Mouse (Mus musculus) megakaryocyte-erythroid progenitor cell, adult 5-6 weeks (primary cell): ENCODE measurements around the gene Ugt2b35. TPM values are rescaled to one million over a fixed set of nuclear protein-coding genes. Genes with fewer than 3 reads are reported as not detected.
"Not testable (repeated sequence)": the region's sequence is repeated elsewhere in the genome, so short reads cannot be mapped to it uniquely, and the experiment has no call there.

Experiments
- ATAC-seq: replicated peaks from 2 replicates; pipeline ENCODE4 v1.8.0; 2016; ENCODE audit warnings: mild to moderate bottlenecking, inconsistent platforms; ENCODE audit not compliant: severe bottlenecking, poor library complexity, low FRiP score, low TSS enrichment
- total RNA-seq, 2 experiments: library from RNA; stranded (forward) in 1 of 2; stranded (reverse) in 1 of 2; fragments of 200-1000, 215-1000 nt in 1 of 2; fragments of >200 nt in 1 of 2; fragmentation: Nextera tagmentation in 1 of 2; gene quantifications; 2 replicates each; pipeline ENCODE4 v1.2.3; 2014 to 2017

Gene Ugt2b35
- total RNA-seq (2014; fragmentation: Nextera tagmentation), result not detected in 2 replicates
- not detected in 2 replicates for total RNA-seq (2017)

DNA sequence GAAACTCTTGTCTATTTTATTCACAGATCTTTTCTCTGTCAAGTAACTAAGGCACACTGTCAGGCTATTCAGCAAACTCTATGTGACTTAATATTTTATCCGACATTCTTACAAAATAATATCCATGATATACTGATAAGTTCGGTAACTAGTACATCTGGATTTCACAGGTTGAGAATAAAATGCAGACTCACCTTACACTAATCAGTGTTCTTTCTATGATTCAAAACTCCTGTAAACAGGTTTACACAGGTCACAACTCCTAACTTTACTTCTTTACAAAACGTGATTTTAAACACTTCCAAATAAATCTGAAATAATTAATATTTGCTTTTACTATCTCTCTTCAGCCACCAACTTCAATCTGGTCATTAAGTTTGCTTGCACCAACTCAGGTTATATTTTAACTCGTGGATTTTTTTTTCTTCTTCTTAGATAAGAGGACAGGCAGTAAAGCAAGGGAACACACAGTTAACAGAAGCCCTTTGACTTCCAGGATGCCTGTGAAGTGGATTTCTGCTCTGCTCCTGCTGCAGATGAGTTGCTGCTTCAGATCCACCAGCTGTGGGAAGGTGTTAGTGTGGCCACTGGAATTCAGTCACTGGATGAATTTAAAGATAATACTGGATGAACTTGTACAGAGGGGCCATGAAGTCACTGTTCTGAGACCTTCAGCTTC lies at the start of gene Ugt2b35:
Gene Ugt2b35 (plus strand): TSS at position 466 of the 679 bp plus-strand sequence.
- ATAC-seq, result no peak

DNA sequence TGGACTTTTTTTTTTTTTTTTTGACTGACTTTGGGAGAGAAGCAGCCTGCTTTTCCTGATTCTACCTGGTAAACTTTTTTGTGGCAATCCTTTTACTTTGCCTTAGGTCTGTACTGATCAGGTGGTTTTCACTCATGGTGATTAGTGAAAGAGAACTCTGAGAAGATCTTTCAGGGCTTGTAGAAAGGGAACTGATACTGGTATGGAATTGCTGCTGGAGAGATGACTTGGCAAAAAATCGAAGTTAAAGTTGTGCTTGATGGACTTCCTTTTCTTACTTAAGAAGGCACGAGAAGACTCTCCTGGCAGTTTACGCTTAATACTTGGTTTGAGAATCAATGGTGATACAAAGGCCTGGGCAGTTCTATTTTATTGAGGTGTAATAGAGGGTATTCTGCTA lies 40.2 kb upstream of the Ugt2b35 start:
- ATAC-seq, result no peak

DNA sequence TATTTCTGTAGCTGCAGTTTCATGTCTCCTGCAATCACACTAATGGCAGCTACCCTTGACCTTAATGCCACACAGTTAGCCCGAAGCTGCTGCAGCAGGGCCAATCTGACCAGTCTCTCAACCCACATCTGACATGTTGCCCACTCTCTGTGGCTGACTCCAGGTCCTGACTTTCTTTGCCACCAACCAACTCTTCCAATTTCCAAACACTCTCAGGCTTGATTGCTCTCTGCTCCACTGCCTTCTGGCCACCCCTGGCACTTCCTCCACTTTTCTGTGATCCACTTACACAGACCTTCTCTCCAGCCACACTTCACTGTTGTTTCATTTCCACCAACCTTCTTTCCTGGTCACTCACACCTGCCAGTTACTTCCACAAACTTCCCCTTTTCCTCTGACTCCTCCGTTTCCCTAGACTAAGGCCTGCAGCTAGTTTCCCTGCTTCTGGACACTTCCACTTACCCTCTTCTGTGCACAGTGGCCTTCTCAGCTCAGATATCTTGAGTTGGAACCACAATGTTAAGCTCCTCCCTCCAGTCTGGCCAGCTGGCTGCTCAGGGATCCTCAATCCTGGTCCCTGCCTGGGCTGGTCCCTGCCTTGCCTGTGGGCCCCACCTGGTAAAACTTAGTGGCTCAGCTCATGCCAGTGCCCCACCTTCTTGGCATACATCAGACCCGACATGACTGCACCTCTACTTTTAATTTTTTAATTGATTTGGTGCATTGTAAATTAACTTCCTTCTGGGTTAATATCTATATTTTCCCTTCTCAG lies 38.9 kb upstream of the Ugt2b35 start:
- no peak for ATAC-seq

GRCm38 (mm10) chr5:86962849-86963248 lies 37.8 kb upstream of the Ugt2b35 start:
- not testable (repeated sequence) for ATAC-seq

DNA sequence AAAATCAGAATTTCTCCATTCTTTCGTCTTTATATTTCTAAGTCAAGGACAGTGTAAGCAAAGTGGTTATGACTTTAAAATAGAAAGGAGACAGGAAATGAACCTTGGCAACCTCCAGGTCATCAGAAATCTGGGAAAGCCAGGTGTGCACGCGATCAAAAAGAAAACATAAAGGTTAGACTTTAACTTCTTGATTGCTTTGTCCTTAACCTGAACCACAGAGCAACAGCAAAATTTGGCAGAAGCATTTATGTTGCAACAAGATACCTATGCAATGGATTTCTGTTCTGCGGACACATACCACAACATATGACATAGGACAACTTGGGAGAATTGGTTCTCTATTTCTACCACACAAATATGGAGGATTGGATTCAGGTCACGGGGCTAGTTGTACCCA lies 33.4 kb upstream of the Ugt2b35 start:
- ATAC-seq, result not testable (repeated sequence)

DNA sequence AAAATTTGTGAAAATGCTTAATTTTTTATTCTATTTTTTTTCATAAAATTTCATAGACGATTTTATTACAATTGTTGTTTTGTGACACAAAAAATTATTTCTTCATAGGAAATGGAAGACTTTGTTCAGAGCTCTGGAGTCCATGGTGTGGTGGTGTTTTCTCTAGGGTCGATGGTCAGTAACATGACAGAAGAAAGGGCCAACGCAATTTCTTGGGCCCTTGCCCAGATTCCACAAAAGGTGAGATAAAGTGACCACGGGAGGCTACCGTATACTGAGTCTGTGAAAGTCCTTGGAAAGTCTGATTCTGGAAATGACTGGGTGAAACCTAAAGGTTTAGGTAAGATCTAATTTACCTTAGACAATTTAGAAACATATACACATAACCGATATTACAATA lies 4.1 kb downstream of the Ugt2b35 start:
- no peak for ATAC-seq

DNA sequence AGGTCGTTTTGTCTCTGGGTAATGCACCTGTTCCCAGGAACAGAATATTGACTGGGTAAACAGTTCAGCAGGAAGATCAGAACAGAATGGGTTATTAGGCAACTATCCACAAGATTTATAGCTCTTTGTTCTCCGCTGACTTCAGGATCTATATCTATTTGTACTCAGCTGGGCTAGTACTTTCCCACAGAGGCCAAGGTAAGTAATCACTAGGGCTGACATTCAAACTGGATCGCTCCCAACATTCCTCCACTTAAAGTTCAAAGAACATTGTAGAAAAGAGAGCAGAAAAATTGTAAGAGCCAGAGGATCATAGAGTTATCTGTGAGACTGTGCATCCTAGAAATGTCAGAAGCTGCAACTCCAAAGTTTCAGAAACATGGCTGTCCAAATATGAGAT lies 14.8 kb downstream of the Ugt2b35 start:
- ATAC-seq, result no peak

DNA sequence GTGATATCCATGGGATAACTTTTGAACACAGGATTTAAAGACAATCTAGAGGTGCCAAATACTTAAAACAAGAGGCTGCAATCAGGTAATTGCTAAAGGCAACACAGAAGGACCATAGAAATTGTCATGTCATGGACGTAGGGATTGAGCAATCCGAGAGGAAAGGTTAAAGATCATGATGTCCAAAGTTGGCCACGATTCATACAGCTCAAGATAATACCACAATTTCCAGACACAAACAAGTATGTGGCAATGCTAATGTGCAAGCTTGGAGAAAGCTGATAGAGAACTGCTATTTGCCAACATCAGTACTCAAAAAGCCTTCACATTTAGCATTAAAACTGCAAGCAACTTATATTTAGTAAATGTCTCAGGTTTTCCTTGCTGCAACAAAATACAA lies 26.7 kb downstream of the Ugt2b35 start:
- no peak for ATAC-seq

DNA sequence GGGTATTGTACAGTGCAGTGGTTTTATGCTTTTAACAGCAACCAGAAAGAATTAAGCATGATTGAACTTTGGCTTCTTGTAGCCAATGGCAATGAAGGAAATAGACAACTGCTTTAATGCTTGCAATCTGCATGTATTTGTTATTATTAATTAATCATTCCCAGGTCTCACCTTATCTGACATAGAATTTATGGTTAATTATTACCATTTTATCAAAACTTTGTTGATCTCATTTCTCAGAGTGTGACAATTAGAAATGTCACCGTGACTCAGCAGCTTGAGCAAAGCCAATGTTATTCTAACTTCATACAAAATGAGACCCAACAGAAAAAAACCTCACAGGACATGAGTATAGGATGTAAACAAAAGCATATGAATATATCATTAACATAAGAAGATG lies 30.0 kb downstream of the Ugt2b35 start:
- ATAC-seq, result no peak

Other genes starting within 250 kb of the Ugt2b35 start
- 82.5 and 97.7 TPM in 2 replicates for gene Ythdc1, start 196.6 kb upstream of the Ugt2b35 start, total RNA-seq (2014; fragmentation: Nextera tagmentation)
- gene Ythdc1, start 196.6 kb upstream of the Ugt2b35 start, total RNA-seq (2017), result 134 and 171 TPM in 2 replicates
- gene Ugt2b34, start 93.9 kb upstream of the Ugt2b35 start, total RNA-seq (2014; fragmentation: Nextera tagmentation), result not detected in 2 replicates
- gene Ugt2b34, start 93.9 kb upstream of the Ugt2b35 start, total RNA-seq (2017), result not detected in 2 replicates
- not detected in 2 replicates for gene Ugt2b1, start 74.3 kb upstream of the Ugt2b35 start, total RNA-seq (2014; fragmentation: Nextera tagmentation)
- gene Ugt2b1, start 74.3 kb upstream of the Ugt2b35 start, total RNA-seq (2017), result not detected in 2 replicates
- gene Ugt2b36, start 91.7 kb downstream of the Ugt2b35 start, total RNA-seq (2014; fragmentation: Nextera tagmentation), result not detected in 2 replicates
- not detected in 2 replicates for gene Ugt2b36, start 91.7 kb downstream of the Ugt2b35 start, total RNA-seq (2017)
- not detected in 2 replicates for gene Ugt2b5, start 139.5 kb downstream of the Ugt2b35 start, total RNA-seq (2014; fragmentation: Nextera tagmentation)
- gene Ugt2b5, start 139.5 kb downstream of the Ugt2b35 start, total RNA-seq (2017), result not detected in 2 replicates